Mouse (Mus musculus): ENCODE measurements around the gene Scfd2.

- TF ChIP-seq CTCF (IDR thresholded peaks at IDR 0.05; ENCODE audit: control insufficient read depth, insufficient read depth, insufficient replicate concordance, low read depth, low read length) (no peak), POLR2A (IDR thresholded peaks at IDR 0.05; ENCODE audit: control insufficient read depth, low read depth, low read length) (no peak)
These were observed 371.2 kb downstream of the Scfd2 start for GRCm38 (mm10) chr5:74160349-74160748.

Measured in testis, adult 2 months (tissue).